Mouse (Mus musculus) CD4-positive helper T cell, adult 2 months (primary cell): ENCODE results near the gene Ccdc24.

ENCODE experiments used
- DNase-seq: peaks from one replicate; pipeline ENCODE4 v3.0.0-alpha.2; 2012; ENCODE audit warnings: low read depth, missing footprints, low spot score

The Ccdc24 gene

GRCm38 (mm10) chr4:117830124-117830551, 42.2 kb downstream of the Ccdc24 start:
- no peak for DNase-seq

GRCm38 (mm10) chr4:117829260-117830123, 42.9 kb downstream of the Ccdc24 start:
- no peak for DNase-seq

GRCm38 (mm10) chr4:117828572-117829145, 43.7 kb downstream of the Ccdc24 start:
- DNase-seq: no peak

- no peak for DNase-seq
Observed at GRCm38 (mm10) chr4:117818032-117818431, 54.3 kb downstream of the Ccdc24 start.

- DNase-seq: no peak
Observed at GRCm38 (mm10) chr4:117816776-117817175, 55.6 kb downstream of the Ccdc24 start.
